Mouse (Mus musculus): ENCODE results near the gene E2f8. TPM values are rescaled to one million over a fixed set of nuclear protein-coding genes. Genes with fewer than 3 reads are reported as not detected.

E2f8 gene
- polyA plus RNA-seq, 1 experiment from 2014 or later = 20.5 TPM

DNA sequence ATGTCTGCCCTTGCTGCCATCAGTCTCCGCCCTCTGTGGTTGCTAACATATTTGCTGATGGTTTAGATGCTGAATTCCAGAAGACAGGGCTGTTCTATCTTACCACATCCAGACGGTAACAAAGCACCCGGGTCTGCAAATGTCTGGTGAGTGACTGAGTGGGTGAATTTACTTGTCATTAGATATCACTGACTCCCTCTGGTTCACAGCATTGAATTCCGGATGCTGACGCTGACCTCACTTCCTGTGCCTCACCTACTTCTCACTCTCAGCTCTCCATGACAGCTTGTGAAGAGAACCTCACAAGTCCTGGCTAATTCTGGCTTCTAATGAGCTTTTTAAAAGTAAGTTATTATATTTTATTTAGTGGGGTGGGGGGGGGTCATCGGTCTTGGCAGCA is 44.4 kb downstream of the E2f8 start:
- no peak for ATAC-seq (ENCODE audit: insufficient number of reproducible peaks, low FRiP score, low TSS enrichment, low read depth)
- Histone ChIP-seq H3K36me3 (no peaks in the 10 kb centered on the region), H3K4me1 (no peaks in the 10 kb centered on the region), H3K4me2 (replicated peaks) (no peak overlapping the region), H3K27me3 (no peaks in the 10 kb centered on the region), H3K9ac (no peak overlapping the region), H3K27ac (replicated peaks) (no peak overlapping the region), H3K9me3 (replicated peaks) (no peaks in the 10 kb centered on the region), H3K4me3 (replicated peaks) (no peak overlapping the region)
- WGBS = 64% methylated on average over 6 of the region's 6 CpGs

DNA sequence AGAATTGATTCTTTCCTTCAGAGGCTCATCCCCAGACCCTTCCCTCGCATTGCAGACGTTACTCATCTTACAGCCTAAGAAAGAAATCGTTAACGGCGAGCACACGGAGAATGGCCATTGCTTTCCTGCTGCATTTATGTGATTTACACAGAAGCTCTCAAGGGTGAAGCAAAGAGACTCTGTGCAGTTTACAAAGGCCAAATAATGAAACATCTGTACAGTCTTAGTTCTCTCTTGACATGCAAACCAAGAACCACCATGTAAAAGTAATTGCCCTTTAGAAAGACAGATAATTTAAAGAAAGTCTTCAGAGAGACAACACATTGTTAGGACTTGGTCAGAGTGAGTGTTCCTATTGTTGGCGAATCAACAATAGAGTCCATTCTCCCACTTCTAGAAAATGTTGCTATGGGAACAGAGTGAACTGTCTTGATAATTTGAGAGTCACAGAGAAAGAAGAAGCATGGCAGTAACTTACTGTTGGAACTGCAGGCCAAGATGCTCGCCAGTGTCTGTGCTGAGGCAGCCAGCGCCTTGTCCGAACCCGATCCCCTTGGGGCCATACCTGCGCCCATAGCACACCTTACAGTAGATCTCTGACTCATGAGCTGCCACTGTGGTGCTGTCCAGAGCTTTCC is 46.3 kb downstream of the E2f8 start:
- H3K9ac ChIP-seq = no peak overlapping the region
- H3K4me1 ChIP-seq = no peaks in the 10 kb centered on the region
- no peaks in the 10 kb centered on the region for H3K27me3 ChIP-seq
- no peak overlapping the region for H3K4me2 ChIP-seq (replicated peaks)
- no peak overlapping the region for H3K4me3 ChIP-seq (replicated peaks)
- WGBS = 78% methylated on average over 12 of the region's 12 CpGs
- H3K36me3 ChIP-seq = no peaks in the 10 kb centered on the region
- no peaks in the 10 kb centered on the region for H3K9me3 ChIP-seq (replicated peaks)
- ATAC-seq (ENCODE audit: insufficient number of reproducible peaks, low FRiP score, low TSS enrichment, low read depth) = no peak
- H3K27ac ChIP-seq (replicated peaks) = no peak overlapping the region

DNA sequence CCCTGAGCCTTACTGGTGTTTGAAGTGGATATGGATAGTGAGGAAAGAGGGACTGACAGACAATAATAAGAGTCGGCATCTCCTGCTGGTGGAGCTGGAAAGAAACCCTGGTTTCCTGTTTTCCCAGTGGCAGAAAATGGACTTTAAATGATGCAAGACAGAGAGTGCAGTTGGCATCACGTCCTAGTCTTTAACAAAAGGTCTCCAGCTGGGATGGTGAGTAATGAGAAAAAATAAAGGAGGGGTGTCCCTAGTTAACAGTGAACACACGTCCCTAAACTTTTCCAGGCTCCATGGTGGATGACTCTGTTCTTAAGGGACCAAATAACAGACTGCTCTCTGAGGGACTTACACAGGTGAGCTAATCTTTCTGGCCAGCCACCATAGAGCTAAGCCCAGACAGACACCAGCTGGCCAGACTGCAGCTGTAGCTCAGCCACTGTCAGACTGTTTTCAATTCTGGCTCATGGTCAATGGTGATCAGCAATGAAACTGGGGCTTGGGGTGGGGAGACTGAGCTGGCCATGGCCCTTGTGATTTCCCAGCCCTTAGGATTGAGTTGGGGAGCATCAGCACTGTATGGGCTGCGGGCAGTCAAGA is 46.9 kb downstream of the E2f8 start:
- ATAC-seq (ENCODE audit: insufficient number of reproducible peaks, low FRiP score, low TSS enrichment, low read depth) = no peak
- Histone ChIP-seq H3K9me3 (replicated peaks) (no peaks in the 10 kb centered on the region), H3K9ac (no peak overlapping the region), H3K4me3 (replicated peaks) (no peak overlapping the region), H3K36me3 (no peaks in the 10 kb centered on the region), H3K27me3 (no peaks in the 10 kb centered on the region), H3K27ac (replicated peaks) (no peak overlapping the region), H3K4me1 (no peaks in the 10 kb centered on the region), H3K4me2 (replicated peaks) (no peak overlapping the region)
- 48% methylated on average over 4 of the region's 4 CpGs for WGBS

DNA sequence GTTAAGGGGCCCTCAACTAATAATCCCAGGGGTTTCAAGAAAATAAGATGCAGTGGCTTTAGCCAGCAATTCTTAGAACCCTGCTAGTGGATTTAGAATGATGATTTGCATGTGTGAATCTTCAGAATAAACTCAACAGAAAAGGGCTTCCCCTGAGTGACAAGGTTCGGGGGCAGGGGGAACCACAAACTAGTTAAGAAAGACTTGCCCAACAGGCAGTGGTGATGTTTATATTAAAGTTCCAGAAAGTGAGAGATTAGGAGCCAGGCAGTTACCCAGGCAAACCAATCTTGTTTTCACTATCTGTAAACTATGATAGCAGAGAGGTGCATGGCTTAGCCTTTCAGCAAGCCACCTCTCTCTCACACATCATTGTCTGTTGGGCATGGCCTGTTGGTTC is 48.7 kb downstream of the E2f8 start:
- no peaks in the 10 kb centered on the region for H3K27me3 ChIP-seq
- no peaks in the 10 kb centered on the region for H3K4me1 ChIP-seq
- 71% methylated on average over 1 of the region's 1 CpGs for WGBS
- peaks cover 5% of the 10 kb centered on the region; the same call in 1 of the 2 replicates for H3K36me3 ChIP-seq
- H3K4me2 ChIP-seq (replicated peaks) = no peak overlapping the region
- no peak overlapping the region for H3K27ac ChIP-seq (replicated peaks)
- H3K4me3 ChIP-seq (replicated peaks) = no peak overlapping the region
- no peak overlapping the region for H3K9ac ChIP-seq
- H3K9me3 ChIP-seq (replicated peaks) = no peaks in the 10 kb centered on the region
- ATAC-seq (ENCODE audit: insufficient number of reproducible peaks, low FRiP score, low TSS enrichment, low read depth) = no peak

DNA sequence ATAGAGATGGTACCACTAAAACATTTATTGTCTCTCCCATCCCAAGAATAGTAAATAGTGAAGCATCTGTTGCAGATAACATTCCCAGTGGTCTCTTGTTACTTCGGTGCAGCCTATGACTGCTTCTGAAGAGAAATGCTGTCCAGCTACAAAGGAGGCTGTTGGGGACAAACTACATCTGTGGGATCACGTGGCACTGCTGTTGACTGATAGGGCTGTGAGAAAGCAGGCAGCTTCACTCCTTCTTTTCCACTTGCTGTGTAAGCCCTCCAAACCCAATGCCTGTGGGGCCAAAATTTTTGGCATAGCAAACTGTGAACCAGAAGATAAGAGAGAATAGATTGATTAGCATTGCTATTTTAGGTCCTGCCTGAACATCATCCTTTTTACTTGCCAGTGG is 51.0 kb downstream of the E2f8 start:
- ATAC-seq (ENCODE audit: insufficient number of reproducible peaks, low FRiP score, low TSS enrichment, low read depth) = no peak
- H3K36me3 ChIP-seq = peaks cover 24% of the 10 kb centered on the region
- WGBS = 39% methylated on average over 2 of the region's 2 CpGs
- no peaks in the 10 kb centered on the region for H3K9me3 ChIP-seq (replicated peaks)
- no peak overlapping the region for H3K9ac ChIP-seq
- H3K4me2 ChIP-seq (replicated peaks) = no peak overlapping the region
- no peak overlapping the region for H3K4me3 ChIP-seq (replicated peaks)
- H3K27me3 ChIP-seq = no peaks in the 10 kb centered on the region
- no peaks in the 10 kb centered on the region for H3K4me1 ChIP-seq
- no peak overlapping the region for H3K27ac ChIP-seq (replicated peaks)

DNA sequence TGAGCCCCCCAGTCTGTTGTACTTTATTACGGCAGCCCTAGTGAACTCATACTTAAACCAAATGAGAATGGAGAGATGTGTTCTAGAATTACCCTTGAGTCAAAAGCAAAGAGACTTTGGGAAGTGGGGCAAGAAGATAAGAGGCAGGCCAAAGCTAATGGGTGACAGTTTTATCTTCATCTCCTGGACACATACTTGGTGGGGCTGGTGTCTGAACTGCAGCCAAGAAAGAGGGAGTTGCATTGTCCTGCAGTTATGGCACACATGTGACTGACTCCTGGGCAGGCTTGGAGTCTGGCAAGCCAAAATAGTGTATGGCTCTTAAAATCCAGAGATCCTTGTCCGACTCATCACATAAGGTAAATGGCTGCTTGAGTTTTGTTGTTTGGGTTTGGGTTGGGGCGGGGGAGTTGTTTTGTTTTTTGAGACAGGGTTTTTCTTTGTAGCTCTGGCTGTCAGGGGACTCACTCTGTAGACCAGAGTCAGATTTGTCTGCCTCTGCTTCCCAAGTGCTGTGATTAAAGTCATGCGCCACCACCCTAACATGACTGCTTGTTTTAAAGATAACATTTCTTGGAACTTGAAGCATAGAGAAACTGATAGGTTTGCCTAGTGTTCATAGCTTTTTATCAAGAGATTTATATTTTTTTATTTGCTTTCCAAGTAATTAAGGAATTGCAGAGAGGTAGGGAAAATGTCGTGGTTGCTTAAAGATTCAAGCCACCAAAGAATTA is 52.1 kb downstream of the E2f8 start:
- no peaks in the 10 kb centered on the region for H3K9me3 ChIP-seq (replicated peaks)
- H3K4me3 ChIP-seq (replicated peaks) = no peak overlapping the region
- no peak overlapping the region for H3K9ac ChIP-seq
- H3K4me1 ChIP-seq = no peaks in the 10 kb centered on the region
- no peak for ATAC-seq (ENCODE audit: insufficient number of reproducible peaks, low FRiP score, low TSS enrichment, low read depth)
- no peak overlapping the region for H3K4me2 ChIP-seq (replicated peaks)
- H3K36me3 ChIP-seq = peaks cover 35% of the 10 kb centered on the region
- WGBS = 76% methylated on average over 5 of the region's 5 CpGs
- H3K27me3 ChIP-seq = no peaks in the 10 kb centered on the region
- no peak overlapping the region for H3K27ac ChIP-seq (replicated peaks)

DNA sequence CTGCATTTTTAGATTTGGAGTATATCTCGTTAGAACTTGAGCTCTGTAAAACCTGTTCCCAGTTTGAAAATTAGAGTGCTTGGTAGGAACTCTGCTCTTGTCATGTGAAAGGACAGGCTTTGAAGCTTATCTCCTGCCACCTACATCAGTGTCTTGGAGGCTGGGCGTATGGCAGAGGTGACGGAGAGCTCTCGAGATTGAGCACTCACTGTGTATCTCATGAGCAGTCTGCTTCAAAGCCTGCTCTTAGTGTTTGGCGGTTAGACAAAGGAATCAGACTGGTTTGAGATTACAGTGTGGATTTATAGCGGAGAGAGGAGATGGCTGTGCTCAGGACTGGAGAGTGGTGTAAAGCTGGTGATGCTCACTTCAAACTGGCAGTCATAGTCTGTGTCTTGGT is 56.2 kb downstream of the E2f8 start:
- no peak for ATAC-seq (ENCODE audit: insufficient number of reproducible peaks, low FRiP score, low TSS enrichment, low read depth)
- 84% methylated on average over 6 of the region's 6 CpGs for WGBS
- no peaks in the 10 kb centered on the region for H3K27me3 ChIP-seq
- no peaks in the 10 kb centered on the region for H3K4me1 ChIP-seq
- H3K9me3 ChIP-seq (replicated peaks) = no peaks in the 10 kb centered on the region
- no peak overlapping the region for H3K4me3 ChIP-seq (replicated peaks)
- H3K27ac ChIP-seq (replicated peaks) = no peak overlapping the region
- H3K4me2 ChIP-seq (replicated peaks) = no peak overlapping the region
- no peak overlapping the region for H3K9ac ChIP-seq
- H3K36me3 ChIP-seq = peaks cover 62% of the 10 kb centered on the region

DNA sequence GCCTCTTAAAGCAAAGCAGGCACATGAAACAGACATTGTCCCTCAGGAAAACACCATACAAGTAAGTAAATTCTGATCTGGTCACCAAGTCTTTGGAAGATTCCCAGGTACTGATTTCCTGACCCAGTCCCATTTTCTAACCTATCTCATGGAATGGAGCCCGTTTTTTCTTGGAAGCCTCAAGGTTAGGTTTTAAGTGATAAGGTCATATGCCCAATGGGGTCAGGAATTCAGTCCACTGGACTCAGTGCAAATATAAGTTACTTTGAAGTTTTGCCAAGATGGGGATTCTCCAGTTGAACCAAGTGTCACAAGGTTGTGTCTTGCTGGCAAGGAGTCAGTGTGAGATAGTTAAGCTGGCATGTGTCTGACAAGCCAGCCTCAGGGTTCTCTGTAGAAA is 56.7 kb downstream of the E2f8 start:
- Histone ChIP-seq H3K36me3 (peaks cover 67% of the 10 kb centered on the region), H3K4me2 (replicated peaks) (no peak overlapping the region), H3K9me3 (replicated peaks) (no peaks in the 10 kb centered on the region), H3K4me3 (replicated peaks) (no peak overlapping the region), H3K9ac (no peak overlapping the region), H3K4me1 (no peaks in the 10 kb centered on the region), H3K27ac (replicated peaks) (no peak overlapping the region), H3K27me3 (no peaks in the 10 kb centered on the region)
- ATAC-seq (ENCODE audit: insufficient number of reproducible peaks, low FRiP score, low TSS enrichment, low read depth) = no peak
- WGBS = 96% methylated on average over 1 of the region's 1 CpGs

DNA sequence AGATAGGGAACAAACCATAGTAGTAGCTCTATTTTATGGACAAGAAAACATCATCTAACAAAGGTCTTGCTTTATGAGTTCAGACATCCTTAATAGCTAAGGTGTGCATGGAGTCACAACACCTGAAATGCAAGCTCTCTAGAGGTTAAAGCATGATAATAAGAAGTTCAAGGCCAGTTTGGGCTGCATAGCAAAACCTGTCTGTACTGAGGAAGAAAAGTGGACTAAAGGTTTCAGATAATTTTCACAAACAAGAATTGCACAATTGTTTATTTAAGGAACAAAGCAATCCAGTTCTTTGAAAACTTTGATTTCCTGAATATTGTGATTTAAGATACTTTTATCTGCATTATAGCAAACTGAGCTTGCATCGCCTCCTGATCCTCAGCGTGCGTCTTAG is 57.8 kb downstream of the E2f8 start:
- H3K27me3 ChIP-seq = no peaks in the 10 kb centered on the region
- 94% methylated on average over 3 of the region's 3 CpGs for WGBS
- H3K36me3 ChIP-seq = peaks cover 67% of the 10 kb centered on the region

DNA sequence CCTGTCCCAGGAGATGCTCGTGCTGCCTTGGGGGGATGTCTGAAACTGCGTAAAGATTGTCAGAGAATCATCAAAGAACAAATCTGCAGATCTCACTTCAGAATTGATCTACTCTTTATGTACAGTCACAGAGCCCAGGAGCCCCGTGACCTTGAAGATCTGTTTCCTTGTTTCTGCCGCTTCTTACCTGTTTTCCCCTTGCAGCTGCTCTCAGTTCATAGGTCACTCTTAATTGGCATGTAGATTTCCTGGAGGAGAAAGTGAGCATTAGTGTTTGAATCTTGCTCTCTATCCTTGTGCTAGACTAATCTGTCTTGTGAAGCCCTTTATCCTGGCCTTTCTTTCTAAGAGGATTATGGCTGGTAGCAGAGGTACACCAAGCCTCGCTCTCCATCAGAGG is 59.7 kb downstream of the E2f8 start:
- Histone ChIP-seq H3K4me1 (no peaks in the 10 kb centered on the region), H3K4me3 (replicated peaks) (no peak overlapping the region), H3K27ac (replicated peaks) (no peak overlapping the region), H3K27me3 (no peaks in the 10 kb centered on the region), H3K36me3 (peaks cover 69% of the 10 kb centered on the region), H3K4me2 (replicated peaks) (no peak overlapping the region), H3K9me3 (replicated peaks) (no peaks in the 10 kb centered on the region), H3K9ac (no peak overlapping the region)
- no peak for ATAC-seq (ENCODE audit: insufficient number of reproducible peaks, low FRiP score, low TSS enrichment, low read depth)
- WGBS = 77% methylated on average over 5 of the region's 5 CpGs

More for the DNA sequence above, 57.8 kb downstream of the E2f8 start:
- Histone ChIP-seq H3K4me1 (no peaks in the 10 kb centered on the region), H3K4me2 (replicated peaks) (no peak overlapping the region), H3K9me3 (replicated peaks) (no peaks in the 10 kb centered on the region), H3K27ac (replicated peaks) (no peak overlapping the region), H3K4me3 (replicated peaks) (no peak overlapping the region), H3K9ac (no peak overlapping the region)
- ATAC-seq (ENCODE audit: insufficient number of reproducible peaks, low FRiP score, low TSS enrichment, low read depth) = no peak
